Mouse (Mus musculus) retina, postnatal 1 day (tissue): ENCODE measurements around the gene Gm11549.

Source experiments
- DNase-seq: peaks from one replicate; pipeline ENCODE4 v3.0.0-alpha.2; 2012

The Gm11549 gene

DNA sequence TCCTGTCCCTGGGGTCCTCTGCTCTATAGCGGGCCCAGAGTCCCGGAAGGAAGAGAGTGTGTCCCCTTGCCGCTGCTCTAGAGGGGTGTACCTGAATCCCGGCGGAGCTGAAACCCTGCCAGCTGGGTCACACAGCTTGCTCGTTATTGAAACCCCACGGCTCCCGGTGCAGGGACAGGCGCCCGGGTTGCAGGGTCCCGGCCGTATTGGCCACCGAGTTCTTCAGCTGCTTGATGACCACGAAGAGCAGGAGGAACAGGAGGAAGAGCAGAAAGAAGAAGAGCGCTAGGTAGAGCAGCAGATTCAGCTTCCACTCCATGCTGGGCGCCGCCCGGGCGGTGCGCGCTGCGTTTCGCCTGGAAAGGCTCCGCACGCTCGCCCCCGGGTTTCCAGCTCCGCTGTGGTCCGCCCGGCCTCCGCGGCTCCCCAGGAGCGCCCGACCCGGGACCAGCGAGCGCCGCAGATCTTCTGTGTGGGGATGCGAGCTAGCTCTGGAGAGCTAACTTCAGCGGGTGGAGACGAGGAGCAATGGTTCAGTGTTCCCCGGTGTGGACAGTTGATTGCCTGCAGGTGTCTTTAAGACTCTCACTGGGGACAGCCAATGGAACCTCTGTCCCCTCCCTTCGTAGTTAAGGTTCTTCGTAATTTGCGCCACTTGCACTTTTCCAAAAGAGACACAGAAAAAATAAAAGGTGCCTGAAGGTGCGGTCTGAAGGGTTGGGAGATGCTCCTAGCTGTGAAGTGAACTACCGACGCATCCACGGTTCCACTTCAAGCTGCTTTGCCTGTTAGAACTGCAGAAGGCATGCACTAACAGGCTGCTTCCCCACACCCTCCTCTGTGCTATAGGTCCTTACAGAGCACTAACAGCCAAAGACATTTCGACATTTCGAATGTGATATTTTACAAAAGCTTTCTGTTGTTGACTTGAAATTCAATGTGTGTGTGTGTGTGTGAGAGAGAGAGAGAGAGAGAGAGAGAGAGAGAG lies at the start of gene Gm11549:
Gm11549 (minus strand) TSS at position 741 of the 988 bp plus-strand sequence.
- peak; percentile 55 for DNase-seq

DNA sequence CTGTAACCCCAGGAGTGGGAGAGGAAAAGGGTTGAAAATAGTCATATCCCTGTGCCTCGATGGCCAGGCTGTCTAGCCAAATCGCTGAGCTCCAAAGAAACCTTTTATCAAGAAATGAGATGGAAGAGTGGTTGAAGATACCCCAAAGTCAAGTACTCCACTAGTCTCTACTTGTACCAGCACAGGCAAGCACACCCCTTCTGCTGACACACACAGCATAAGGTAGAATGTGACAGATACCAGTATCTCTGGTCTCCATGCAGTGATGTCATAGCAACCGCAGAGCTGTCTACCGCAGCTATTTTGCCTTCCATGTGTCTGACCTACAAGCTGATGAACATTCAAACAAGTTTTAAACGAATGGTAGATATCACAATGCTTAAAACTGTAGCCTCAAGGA lies 48.2 kb upstream of the Gm11549 start:
- DNase-seq = no peak

DNA sequence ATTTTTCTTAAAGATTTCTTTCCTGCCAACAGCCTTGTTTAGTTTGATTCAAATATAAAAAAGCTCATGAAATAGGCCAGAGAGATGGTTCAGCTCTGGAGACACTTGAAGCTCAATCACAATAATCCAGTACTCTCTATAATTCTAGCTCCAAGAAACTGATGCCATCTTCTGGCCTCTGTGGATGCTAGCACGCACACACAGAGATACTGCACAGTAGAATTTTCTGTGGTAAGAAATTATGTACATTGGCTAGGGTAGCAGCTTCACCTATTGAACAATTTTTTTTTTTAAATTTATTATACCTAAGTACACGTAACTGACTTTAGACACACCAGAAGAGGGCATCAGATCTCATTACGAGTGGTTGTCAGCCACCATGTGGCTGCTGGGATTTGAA lies 42.1 kb upstream of the Gm11549 start:
- no peak for DNase-seq

DNA sequence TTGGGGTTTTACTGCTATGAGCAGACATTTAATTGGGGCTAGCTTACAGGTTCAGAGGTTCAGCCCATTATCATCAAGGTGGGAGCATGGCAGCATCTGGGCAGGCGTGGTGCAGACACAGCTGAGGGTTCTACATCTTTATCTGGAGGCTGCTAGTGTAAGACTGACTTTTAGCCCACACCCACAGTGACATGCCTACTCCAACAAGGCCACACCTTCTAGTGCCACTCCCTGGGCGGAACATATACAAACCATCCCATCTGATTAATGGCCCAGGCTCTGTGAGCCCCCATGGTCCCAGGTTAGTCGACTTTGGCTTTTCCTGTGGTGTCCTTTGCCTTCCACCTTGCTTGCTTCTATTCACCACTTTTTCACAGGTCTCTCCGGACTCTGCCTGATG lies 38.0 kb upstream of the Gm11549 start:
- no peak for DNase-seq

DNA sequence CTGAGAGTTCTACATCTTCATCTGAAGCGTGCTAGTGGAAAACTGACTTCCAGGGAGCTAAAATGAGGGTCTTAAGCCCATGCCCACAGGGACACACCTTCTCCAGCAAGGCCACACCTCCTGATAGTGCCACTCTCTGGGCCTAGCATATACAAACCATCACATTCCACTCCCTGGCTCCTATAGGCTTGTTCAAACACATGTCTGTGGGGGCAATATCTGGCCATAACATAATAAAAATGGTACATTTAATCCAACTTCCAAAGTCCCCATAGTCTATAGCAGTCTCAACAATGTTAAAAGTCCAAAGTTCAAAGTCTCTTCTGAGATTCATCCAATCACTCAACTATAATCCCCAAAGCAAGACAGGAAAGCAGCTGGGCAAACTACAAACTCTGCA lies 36.0 kb upstream of the Gm11549 start:
- no peak for DNase-seq

DNA sequence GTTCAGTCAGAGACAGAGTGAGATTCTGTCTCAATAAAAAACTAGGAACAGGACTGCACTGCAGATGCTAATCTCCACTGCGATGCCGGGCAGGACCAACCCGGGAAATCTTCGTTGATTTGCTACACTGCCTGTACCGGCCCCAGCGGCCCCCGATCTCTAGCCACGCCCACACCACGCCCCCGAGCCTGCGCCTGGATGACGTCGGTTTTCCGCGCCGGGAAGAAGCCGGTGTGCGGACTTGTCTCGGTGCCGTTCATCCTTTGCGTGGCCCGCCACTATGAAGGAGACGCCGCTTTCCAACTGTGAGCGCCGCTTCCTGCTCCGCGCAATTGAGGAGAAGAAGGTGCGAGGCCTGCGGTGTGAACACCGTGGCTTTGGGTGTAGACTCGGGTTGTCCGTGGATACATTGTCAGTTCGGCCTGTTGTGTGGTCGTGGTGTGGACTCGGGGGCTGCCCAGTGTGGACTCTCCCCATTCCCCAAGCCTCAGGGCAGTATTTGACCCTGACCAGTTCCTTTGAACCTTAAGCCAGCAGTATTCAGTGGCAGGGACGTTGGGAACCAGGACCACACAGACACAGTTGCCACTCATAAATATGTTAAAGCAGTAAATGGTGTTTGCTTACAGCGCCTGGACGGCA lies 30.9 kb upstream of the Gm11549 start, which contains the start of gene Exosc9:
Exosc9 (plus strand) TSS at position 201 of the 642 bp plus-strand sequence.
- DNase-seq = peak; percentile 95

DNA sequence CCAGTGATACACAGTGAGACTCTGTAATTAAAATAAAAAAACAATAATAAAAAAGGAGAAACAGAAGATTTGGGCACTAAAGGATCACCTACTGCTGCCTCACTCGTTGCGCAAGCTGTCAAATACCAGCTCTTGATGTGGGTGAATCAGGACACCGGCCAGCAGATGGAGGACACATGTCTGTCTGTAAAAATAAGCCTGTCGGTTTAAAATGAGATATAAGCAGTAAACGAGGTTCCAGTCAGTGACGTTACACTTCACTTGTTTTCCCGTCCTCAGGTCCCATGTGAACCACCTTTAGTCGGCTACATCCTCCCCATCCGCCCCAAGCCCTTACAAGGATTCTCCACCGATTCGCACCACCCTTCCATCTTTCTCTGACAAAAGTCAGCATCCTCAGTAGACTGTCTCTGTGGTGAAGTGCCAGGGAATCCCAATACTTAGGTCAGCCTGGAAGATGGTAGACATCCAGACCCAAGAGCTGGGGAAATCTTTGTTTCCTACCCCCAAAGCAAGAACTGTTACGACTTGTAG lies 30.3 kb upstream of the Gm11549 start:
- DNase-seq = no peak

DNA sequence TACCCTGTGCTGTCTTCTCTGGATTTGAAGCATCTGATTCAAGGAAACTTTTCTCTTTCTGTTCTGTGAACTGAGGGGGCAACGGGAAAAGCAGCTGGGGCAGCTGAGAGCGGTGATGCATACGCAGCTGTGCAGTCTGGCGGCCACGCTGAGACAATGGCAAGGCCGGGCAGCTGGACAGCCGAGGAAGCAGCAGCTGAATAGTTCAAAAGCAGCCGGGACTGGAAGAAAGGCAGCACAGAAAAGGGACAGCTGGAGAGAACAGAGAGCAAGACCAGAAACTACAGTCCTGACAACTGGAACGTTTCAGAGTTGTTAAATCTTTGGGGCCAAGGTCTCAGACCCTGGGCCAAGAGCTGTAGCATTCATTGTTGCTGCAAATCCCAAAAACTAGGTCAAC lies 29.7 kb upstream of the Gm11549 start:
- peak; percentile 94 for DNase-seq

DNA sequence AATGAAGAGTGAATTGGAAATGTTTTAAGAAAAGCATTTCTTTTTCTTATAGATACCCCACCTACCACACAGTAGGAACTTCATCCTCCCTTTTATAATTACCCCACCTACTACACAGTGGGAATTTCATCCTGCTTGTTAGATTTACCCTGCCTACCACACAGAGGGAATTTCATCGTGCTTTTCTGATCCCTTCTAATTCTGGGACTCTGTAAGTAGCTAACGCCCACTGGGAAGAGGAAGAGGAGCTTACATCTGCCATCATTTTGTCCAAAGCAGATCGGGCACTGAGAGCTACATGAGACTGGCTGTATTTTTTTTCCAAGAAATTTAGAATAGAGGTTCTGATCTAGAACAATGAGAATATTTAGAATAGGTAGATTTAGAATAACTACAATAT lies 23.3 kb upstream of the Gm11549 start:
- no peak for DNase-seq

DNA sequence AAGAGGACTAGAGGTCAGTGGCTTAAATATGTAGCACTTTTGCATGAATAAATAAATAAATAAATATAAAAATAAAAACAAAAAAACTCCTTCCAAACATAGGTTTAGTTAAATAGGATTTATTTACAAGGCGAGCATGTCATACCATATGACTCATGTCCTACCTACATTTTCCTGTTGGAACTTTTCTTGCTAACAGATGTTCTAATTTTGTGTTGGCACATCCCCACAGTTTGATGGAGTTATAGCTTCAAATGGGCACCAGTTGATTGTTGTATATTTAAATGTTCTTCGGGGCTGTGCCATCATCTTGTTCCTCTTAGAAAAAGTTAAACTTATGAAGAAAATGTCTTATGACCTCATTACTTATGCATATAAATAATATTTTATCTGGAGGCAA lies 19.8 kb upstream of the Gm11549 start:
- no peak for DNase-seq

DNA sequence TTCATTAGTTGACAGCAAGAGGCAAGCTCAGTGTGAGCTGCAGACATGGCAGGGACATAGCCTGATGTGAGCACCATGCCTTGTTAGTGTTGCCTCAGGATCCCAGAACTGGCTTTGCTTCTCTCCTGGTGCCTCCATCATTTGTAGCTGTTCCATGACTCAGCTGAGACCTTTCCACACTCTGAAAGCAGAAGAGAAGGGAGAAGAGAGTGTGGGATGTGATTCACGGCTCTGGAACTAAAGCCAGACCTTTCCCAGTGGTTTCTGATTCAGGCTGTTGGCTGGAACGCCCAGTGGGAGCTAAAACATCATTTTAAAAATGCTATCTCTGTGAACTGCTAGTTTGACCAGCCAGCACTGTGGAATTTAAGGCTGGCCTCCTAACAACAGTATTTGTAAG lies 19.1 kb upstream of the Gm11549 start:
- DNase-seq = no peak

DNA sequence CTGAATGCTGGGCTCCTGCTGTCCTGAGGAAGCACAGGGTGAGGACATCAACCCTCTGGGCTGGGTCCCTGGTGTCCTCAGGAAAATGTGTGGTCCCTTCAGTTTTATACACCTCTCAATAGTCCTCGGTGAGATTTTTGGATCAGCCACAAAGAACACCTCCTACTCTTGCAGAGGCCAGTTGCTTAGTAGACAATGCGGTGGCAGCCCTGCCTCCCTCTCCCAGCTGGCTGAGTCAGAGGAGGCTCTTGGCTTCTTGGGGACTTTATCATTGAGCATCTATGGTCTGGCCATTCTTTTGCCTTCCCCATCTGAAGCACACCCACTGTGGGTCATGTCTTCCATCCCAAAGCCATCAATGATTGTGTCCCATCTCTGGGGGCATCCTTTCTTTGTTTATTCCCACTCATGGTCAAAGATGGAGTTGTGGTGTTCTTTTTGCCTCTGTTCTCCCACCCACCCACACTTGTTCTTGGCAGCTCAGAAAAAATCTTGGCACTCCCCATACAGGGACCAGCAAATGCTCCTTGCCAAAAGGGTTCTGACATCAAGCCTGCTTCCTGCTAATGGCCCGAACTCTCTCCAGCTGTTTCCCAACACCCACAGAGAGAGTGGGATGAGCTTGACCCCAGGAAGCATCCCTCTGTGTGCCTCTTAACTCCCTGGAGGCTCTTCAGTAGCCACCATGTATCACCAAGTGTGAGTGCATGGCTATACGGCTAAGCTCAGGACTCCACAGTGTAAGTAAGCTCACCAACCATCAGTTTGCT lies 16.3 kb upstream of the Gm11549 start:
- DNase-seq = no peak

DNA sequence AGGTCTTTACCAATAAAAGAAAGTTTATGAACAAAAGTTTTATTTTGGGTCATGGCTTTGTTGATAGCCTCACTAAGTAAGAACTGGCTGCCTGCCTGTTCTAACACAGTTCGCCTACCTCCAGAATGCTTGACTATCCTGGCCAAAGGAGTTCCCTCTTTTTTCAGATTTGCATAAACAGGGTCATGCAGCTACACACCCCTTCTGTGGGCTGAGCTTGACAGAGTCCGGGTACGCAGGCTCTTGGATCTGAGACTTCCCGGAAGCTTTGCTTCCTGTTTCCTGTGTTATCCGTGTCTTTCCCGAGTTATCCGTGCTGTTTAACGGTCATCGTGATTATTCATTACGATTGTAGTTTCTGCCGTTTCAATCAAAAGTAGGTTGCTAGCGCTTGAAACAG lies 14.4 kb upstream of the Gm11549 start:
- DNase-seq = no peak

DNA sequence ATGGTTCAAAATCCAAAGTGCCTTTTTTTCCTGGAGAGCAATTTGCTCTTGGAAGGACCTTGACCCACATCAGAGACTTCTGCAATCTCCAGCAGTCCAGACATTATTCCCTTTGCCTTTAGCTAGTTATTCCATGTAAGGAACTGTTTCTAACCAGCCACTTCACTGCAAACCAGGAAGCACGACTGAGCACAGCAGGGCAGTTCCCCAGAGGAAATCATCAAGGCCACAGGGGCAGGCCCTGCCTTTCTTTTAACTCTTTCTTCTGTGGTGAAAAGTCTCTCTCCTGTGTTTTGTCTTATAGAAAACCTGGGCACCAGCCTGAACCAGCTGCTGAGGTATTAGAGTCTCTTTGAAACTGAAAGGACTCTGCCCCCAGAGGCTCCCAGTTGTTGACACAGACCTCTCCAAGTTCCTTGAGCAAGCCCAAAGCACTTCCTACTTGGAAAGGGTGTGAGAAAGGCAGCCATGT lies 11.6 kb upstream of the Gm11549 start:
- no peak for DNase-seq

DNA sequence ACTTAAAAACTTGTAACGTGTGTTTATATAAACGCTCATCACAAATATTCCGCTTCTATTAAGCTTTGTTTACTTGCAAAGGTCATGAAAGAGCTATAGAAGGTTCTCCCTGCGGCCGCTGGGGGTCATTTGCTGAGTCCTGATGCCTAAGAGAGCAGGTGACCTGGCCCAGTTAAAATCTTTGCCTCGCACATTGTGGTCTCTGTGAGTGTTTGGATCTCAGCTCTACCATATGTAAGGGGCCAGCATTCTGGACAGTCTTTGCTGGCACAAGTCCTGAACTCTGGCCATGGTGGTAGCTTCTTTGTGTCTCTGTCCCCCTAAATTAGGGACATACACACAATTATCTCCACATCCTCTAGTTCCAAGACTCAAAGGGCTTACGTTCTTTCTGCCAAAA lies 11.1 kb upstream of the Gm11549 start:
- peak; percentile 31 for DNase-seq

DNA sequence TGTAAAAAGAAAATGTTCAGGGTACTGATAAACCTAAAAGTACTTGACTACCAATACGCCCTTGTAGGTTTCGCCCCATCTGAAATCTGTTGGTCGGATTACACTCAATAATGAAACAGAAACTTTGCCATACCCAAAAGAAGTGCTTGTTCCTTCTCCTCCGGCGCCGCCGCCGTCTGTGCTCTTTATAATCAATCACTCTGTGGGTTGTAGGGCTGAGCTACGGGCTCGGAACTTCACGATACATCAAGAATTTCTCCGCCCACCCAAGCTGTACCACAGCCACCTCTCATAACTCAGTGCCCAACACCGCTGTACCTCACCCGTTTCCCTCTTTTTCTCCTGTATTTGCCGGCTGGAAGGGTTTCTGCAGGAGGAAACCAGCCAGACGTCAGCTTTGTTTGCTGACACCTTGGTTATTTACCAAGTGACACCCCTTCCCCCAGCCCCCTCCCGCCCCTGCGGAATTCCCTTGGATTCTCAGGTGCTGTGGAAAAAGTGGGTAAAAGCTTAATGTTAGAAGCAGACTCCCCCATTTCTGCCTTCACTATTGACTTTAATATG lies 10.4 kb upstream of the Gm11549 start:
- DNase-seq = no peak

DNA sequence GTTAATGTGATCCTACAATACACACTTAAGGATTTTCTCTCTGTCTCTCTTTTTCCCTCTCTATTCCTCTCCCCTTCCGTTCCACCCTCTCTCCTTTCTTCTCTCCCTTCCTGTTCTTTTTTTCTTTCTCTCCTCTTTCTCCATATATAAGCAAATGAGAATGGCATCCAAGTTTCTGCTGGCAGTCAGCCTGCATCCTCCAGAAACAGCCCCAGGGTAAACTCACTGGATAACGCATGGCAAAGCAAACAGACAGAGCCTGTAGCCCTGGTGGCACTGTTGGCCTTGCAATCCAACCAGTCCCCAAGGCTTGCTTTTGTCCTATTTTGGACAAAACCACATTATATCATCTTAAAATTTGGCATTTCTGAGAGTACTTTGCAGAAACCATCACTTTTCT lies 9.6 kb upstream of the Gm11549 start:
- DNase-seq = no peak

DNA sequence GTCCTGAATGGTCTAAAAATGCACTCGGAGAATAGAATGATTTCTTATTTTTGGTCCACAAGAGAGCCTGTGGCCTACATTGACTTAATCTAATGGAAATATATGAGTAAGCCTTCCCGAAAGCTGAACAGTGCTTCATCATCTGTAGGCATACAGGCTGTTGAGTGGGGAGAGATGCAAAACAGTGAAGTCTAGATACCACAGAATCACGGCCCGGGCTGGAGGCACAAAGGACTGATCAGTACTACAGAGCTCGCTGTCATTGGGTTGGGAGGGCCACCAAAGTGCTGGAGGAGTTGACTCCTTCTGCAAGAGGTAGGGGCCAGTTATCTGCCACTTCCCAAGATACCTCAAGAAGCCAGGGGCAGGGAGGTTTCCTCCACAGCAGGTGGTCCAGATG lies 9.2 kb upstream of the Gm11549 start:
- DNase-seq = no peak

DNA sequence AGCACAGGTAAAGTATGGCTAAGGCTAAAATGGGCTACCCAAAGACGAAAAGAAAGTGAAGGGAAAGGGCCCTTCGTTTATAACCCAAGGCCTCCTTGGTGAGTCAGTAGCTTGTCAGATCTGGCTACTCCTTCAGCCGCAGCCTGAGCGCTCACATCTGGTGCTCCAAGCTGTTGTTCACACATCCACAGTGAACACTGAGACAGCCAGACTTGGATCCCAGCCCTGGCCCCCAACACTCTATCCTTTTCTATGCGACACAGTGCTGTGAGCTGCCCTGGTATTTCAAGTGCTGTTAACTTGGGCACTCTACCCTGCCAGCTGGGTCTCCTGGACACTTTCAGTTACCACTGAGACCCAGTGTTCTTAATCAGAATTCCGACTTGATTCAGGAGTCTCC lies 8.7 kb upstream of the Gm11549 start:
- DNase-seq = no peak

DNA sequence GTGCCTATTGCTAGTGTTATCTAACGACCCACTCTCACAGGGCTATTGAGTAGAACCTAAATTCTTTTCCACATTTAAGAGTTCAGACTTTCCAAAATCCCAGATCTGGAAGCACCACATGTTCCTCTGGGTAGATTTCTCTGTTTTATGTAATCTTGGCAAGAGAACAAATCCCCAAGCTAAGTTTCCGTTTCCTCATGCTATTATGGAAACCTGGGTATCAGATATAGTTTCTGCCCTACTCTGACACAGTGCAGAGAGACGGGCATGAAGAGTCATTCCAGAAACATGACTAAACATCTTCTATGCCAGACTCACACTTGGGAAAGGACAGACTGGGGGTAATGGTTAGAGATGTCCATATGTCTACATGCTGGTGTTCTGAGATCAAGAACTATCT lies 2.9 kb upstream of the Gm11549 start:
- no peak for DNase-seq

DNA sequence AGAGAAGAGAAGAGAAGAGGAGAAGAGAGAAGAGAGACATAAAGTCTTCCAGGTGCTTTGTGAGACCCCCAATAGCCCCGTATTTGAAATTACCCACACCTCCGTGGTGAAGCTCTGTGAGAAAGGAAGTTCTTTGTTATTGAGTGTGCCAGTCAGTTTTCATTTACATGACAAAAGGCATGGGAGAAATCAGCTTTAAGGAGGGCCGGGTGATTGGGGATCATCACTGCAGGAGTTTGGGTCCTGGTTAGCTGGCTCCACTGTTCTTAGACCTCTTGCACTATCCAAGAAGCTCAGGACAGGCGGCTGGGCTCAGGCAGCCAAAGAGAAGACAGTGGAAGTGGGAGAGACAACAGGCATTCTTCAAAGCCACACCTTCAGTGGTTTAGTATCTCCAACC lies 524 bp upstream of the Gm11549 start:
- peak; percentile 31 for DNase-seq

DNA sequence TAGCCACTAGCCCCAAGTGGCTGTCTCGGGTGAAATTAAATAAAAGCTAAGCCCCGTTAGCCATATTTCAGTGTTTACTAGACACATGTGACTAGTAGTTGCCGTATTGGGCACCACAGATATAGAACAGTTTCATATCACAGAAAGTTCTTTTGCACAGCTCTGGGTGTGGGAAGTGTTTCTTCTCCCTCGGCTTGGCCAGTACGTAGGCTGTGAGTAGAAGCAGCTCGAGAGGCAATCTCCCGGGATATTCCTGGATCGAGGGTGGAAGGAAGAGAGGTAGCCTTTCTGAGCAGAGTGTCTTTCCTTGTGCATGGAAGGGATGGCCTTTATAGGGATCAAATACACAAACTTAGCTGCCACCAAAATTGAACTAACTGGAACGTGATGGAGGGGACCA lies 5.4 kb downstream of the Gm11549 start:
- DNase-seq = no peak

DNA sequence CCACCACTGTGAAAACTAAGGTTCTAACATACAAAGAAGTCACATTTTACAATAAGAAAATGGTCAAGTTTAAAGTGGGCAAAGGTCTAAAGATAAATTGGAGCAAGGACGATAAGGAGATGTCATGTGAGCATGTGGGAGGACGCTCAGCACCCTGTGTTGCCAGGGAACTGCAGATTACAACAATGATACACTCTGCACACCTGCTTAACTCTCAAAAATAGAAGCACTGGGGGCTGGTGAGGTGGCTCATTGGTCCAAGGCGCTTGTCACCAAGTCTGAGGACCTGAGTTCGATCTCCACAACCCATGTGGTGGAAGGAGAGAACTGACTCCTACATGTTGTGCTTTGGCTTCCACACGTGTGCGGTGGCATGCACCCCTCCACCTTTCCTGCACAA lies 10.1 kb downstream of the Gm11549 start:
- no peak for DNase-seq
